Mouse (Mus musculus) olfactory bulb, adult 2 months (tissue): ENCODE measurements around the gene Tjp1. TPM values are rescaled to one million over a fixed set of nuclear protein-coding genes. Genes with fewer than 3 reads are reported as not detected.

ENCODE experiments used
- H3K27ac ChIP-seq: fragments of 200-500 bp; 2 replicates; pipeline ENCODE4 v1.5.1; 2012; ENCODE audit warnings: low read depth, low read length; ENCODE audit not compliant: insufficient read depth
- H3K4me1 ChIP-seq: fragments of 200-500 bp; 2 replicates; pipeline ENCODE4 v1.6.1; 2012; ENCODE audit warnings: low read length; ENCODE audit not compliant: control insufficient read depth, insufficient read depth
- H3K4me3 ChIP-seq: fragments of 200-500 bp; 2 replicates; pipeline ENCODE4 v1.5.1; 2012; ENCODE audit warnings: mild to moderate bottlenecking, low read depth, low read length, moderate library complexity; ENCODE audit not compliant: insufficient read depth
- CTCF ChIP-seq: fragments of 200-500 bp; IDR thresholded peaks from 2 replicates; pipeline ENCODE4 v1.5.1; 2012; ENCODE audit warnings: low read depth, mild to moderate bottlenecking, low read length, moderate library complexity; ENCODE audit not compliant: insufficient read depth
- POLR2A ChIP-seq: fragments of 200-500 bp; IDR thresholded peaks from 2 replicates; pipeline ENCODE4 v1.6.1; 2012; ENCODE audit warnings: mild to moderate bottlenecking, low read depth, low read length, moderate library complexity; ENCODE audit not compliant: insufficient read depth
- WGBS: fragments of 180-500 bp; shearing (Covaris S2); methylation state at CpG from one replicate; pipeline ENCODE4 v1.1.7; 2018; 5-methylcytosine and 5-hydroxymethylcytosine counted together
- polyA plus RNA-seq: library from polyadenylated mRNA; stranded (reverse); fragments of >200 nt; gene quantifications from 2 replicates; pipeline ENCODE4 v1.2.4, GENCODE M21; 2012; ENCODE audit warnings: low replicate concordance; ENCODE audit not compliant: missing spikeins, insufficient read depth, insufficient read length

Gene Tjp1
- polyA plus RNA-seq, 1 experiment: not detected

GRCm38 (mm10) chr7:65470214-65470613 is 57.4 kb downstream of the Tjp1 start:
- WGBS: 39% methylated on average over 8 of the region's 8 CpGs
- H3K27ac ChIP-seq: 0 out of 2 replicates have a peak overlapping the region, but pooled peaks have one; percentile 38
- H3K4me3 ChIP-seq: no peak overlapping the region
- peaks cover 17% of the 10 kb centered on the region for H3K4me1 ChIP-seq
- no peak for TF ChIP-seq CTCF
- TF ChIP-seq POLR2A: no peak

- TF ChIP-seq CTCF: no peak
- TF ChIP-seq POLR2A: no peak
- Histone ChIP-seq H3K4me1 (peaks cover 17% of the 10 kb centered on the region), H3K27ac (no peak overlapping the region), H3K4me3 (no peak overlapping the region)
- 46% methylated on average over 6 of the region's 6 CpGs for whole genome bisulfite sequencing
These were observed 57.9 kb downstream of the Tjp1 start for GRCm38 (mm10) chr7:65469666-65470065.

- H3K4me3 ChIP-seq: no peak overlapping the region
- WGBS: 86% methylated on average over 8 of the region's 8 CpGs
- TF ChIP-seq POLR2A (no peak), CTCF (no peak)
- H3K27ac ChIP-seq: no peak overlapping the region
- H3K4me1 ChIP-seq: peaks cover 17% of the 10 kb centered on the region
These were observed 59.4 kb downstream of the Tjp1 start for GRCm38 (mm10) chr7:65468191-65468590.

- Histone ChIP-seq H3K27ac (no peak overlapping the region), H3K4me3 (no peak overlapping the region), H3K4me1 (peaks cover 17% of the 10 kb centered on the region)
- TF ChIP-seq CTCF (no peak), POLR2A (no peak)
- 87% methylated on average over 4 of the region's 4 CpGs for WGBS
These were observed 60.1 kb downstream of the Tjp1 start for GRCm38 (mm10) chr7:65467306-65468021.

- Histone ChIP-seq H3K4me3 (no peak overlapping the region), H3K4me1 (peaks cover 17% of the 10 kb centered on the region), H3K27ac (no peak overlapping the region)
- 68% methylated on average over 11 of the region's 11 CpGs for WGBS
- TF ChIP-seq POLR2A (no peak), CTCF (no peak)
These were observed 61.4 kb downstream of the Tjp1 start for GRCm38 (mm10) chr7:65466137-65466536.

GRCm38 (mm10) chr7:65464518-65465037 is 63.0 kb downstream of the Tjp1 start:
- WGBS: 88% methylated on average over 3 of the region's 3 CpGs
- H3K4me1 ChIP-seq: peaks cover 12% of the 10 kb centered on the region
- H3K27ac ChIP-seq: no peak overlapping the region
- TF ChIP-seq CTCF: no peak
- H3K4me3 ChIP-seq: no peak overlapping the region

GRCm38 (mm10) chr7:65463438-65463837 is 64.1 kb downstream of the Tjp1 start:
- 91% methylated on average over 4 of the region's 4 CpGs for WGBS
- peaks cover 10% of the 10 kb centered on the region; the same call in 1 of the 2 replicates for H3K4me1 ChIP-seq
- H3K4me3 ChIP-seq: no peak overlapping the region
- TF ChIP-seq CTCF (no peak), POLR2A (no peak)
- no peak overlapping the region for H3K27ac ChIP-seq

- WGBS: 59% methylated on average over 1 of the region's 1 CpGs
These were observed 66.2 kb downstream of the Tjp1 start for GRCm38 (mm10) chr7:65461412-65461811.

GRCm38 (mm10) chr7:65460196-65460595 is 67.4 kb downstream of the Tjp1 start:
- TF ChIP-seq POLR2A (no peak), CTCF (no peak)
- no peak overlapping the region for H3K4me3 ChIP-seq
- 0 out of 2 replicates have a peak, but pooled peaks cover 2% of the 10 kb centered on the region for H3K4me1 ChIP-seq
- H3K27ac ChIP-seq: no peak overlapping the region
- WGBS: 93% methylated on average over 3 of the region's 3 CpGs

More at GRCm38 (mm10) chr7:65461412-65461811, 66.2 kb downstream of the Tjp1 start:
- H3K4me3 ChIP-seq: no peak overlapping the region
- 0 out of 2 replicates have a peak, but pooled peaks cover 5% of the 10 kb centered on the region for H3K4me1 ChIP-seq
- H3K27ac ChIP-seq: no peak overlapping the region
- TF ChIP-seq POLR2A (no peak), CTCF (no peak)

- Histone ChIP-seq H3K4me3 (no peak overlapping the region), H3K27ac (no peak overlapping the region), H3K4me1 (peaks cover 3% of the 10 kb centered on the region; the same call in 1 of the 2 replicates)
- 65% methylated on average over 2 of the region's 2 CpGs for WGBS
- TF ChIP-seq POLR2A: no peak
- no peak for TF ChIP-seq CTCF
These were observed 71.5 kb downstream of the Tjp1 start for GRCm38 (mm10) chr7:65456031-65456430.
